Mouse (Mus musculus) CH12.LX (cell line): ENCODE data around the gene Edaradd. TPM values are rescaled to one million over a fixed set of nuclear protein-coding genes. Genes with fewer than 3 reads are reported as not detected.

Source experiments
- DNase-seq: peaks from one replicate; pipeline ENCODE4 v3.0.0-alpha.2; 2013; ENCODE audit errors: extremely low read depth
- H3K27ac ChIP-seq: 2 replicates; pipeline ENCODE4 v1.5.1; 2012; ENCODE audit warnings: low read depth, mild to moderate bottlenecking, control low read depth, moderate library complexity; ENCODE audit not compliant: insufficient read depth
- H3K27me3 ChIP-seq: replicated peaks from 2 replicates; pipeline ENCODE3; 2012; ENCODE audit warnings: inconsistent platforms
- H3K36me3 ChIP-seq, 2 experiments: replicated peaks in 1 of 2; 2 replicates each; pipeline versions ENCODE3 to v1.6.1; 2012; ENCODE audit warnings: inconsistent platforms in 1 of 2, low read length in 1 of 2, mild to moderate bottlenecking in 1 of 2, mixed read lengths in 1 of 2, moderate library complexity in 1 of 2; ENCODE audit not compliant: control insufficient read depth in 1 of 2, insufficient read depth in 1 of 2
- H3K4me1 ChIP-seq, 2 experiments: 2 replicates each; pipeline ENCODE4 v1.6.1; 2012; ENCODE audit warnings: inconsistent platforms in 1 of 2, moderate library complexity in 1 of 2; ENCODE audit not compliant: insufficient read depth in 2 of 2, control insufficient read depth in 1 of 2
- H3K4me2 ChIP-seq: 2 replicates; pipeline ENCODE4 v1.6.1; 2012; ENCODE audit warnings: low read depth, mild to moderate bottlenecking, control low read depth; ENCODE audit not compliant: poor library complexity, insufficient read depth, severe bottlenecking
- H3K4me3 ChIP-seq, 3 experiments: fragments of 150-350 bp in 1 of 3; sonication (generic) in 1 of 3; replicated peaks in 1 of 3; 2 replicates each; pipeline versions ENCODE3 to v1.5.1; 2011 to 2012; ENCODE audit warnings: low read depth in 2 of 3, low read length in 2 of 3, mild to moderate bottlenecking in 2 of 3, moderate library complexity in 2 of 3, control low read depth in 1 of 3, improper control_type of control experiment in 1 of 3, inconsistent platforms in 1 of 3, mixed read lengths in 1 of 3; ENCODE audit not compliant: poor library complexity in 1 of 3
- H3K79me2 ChIP-seq: replicated peaks from 2 replicates; pipeline ENCODE4 v1.6.1; 2012; ENCODE audit warnings: mild to moderate bottlenecking, moderate library complexity; ENCODE audit not compliant: control insufficient read depth, poor library complexity, insufficient read depth, severe bottlenecking; ENCODE audit errors: extremely low read depth
- H3K9ac ChIP-seq: 2 replicates; pipeline ENCODE4 v1.6.1; 2012; ENCODE audit warnings: low read depth, mild to moderate bottlenecking, control low read depth, moderate library complexity; ENCODE audit not compliant: insufficient read depth
- H3K9me3 ChIP-seq: replicated peaks from 2 replicates; pipeline ENCODE3; 2012; ENCODE audit warnings: low read length, inconsistent platforms, mixed read lengths
- CHD1 ChIP-seq: IDR thresholded peaks from 2 replicates; pipeline ENCODE4 v1.6.1; 2012; ENCODE audit warnings: low read depth, low read length, improper control_type of control experiment, inconsistent platforms
- CHD2 ChIP-seq: IDR thresholded peaks from 2 replicates; pipeline ENCODE4 v1.6.1; 2011; ENCODE audit warnings: low read length, improper control_type of control experiment
- CTCF ChIP-seq, 2 experiments: IDR thresholded peaks in 1 of 2; conservative IDR thresholded peaks in 1 of 2; 2 replicates each; pipeline ENCODE4 v1.5.1; 2011 to 2012; ENCODE audit warnings: low read depth in 2 of 2, low read length in 2 of 2, improper control_type of control experiment in 1 of 2, inconsistent platforms in 1 of 2, mild to moderate bottlenecking in 1 of 2, moderate library complexity in 1 of 2
- E2F4 ChIP-seq: IDR thresholded peaks from 2 replicates; pipeline ENCODE4 v1.6.1; 2011; ENCODE audit warnings: low read depth, low read length, improper control_type of control experiment; ENCODE audit not compliant: insufficient replicate concordance
- ELF1 ChIP-seq: IDR thresholded peaks from 2 replicates; pipeline ENCODE4 v1.6.1; 2014; ENCODE audit warnings: low read depth, mild to moderate bottlenecking, inconsistent platforms, low read length, improper control_type of control experiment
- ETS1 ChIP-seq: conservative IDR thresholded peaks from 2 replicates; pipeline ENCODE4 v1.6.1; 2012; ENCODE audit warnings: low read depth, mild to moderate bottlenecking, inconsistent platforms, low read length, improper control_type of control experiment, moderate library complexity
- GABPA ChIP-seq: IDR thresholded peaks from 2 replicates; pipeline ENCODE4 v1.6.1; 2012; ENCODE audit warnings: low read depth, low read length, improper control_type of control experiment, inconsistent platforms; ENCODE audit not compliant: insufficient replicate concordance
- HCFC1 ChIP-seq: IDR thresholded peaks from 2 replicates; pipeline ENCODE4 v1.6.1; 2012; ENCODE audit warnings: low read depth, mild to moderate bottlenecking, inconsistent platforms, low read length, improper control_type of control experiment
- IRF4 ChIP-seq: IDR thresholded peaks from 2 replicates; pipeline ENCODE4 v1.6.1; 2014; ENCODE audit warnings: low read depth, mild to moderate bottlenecking, inconsistent platforms, low read length, improper control_type of control experiment
- JUN ChIP-seq: IDR thresholded peaks from 2 replicates; pipeline ENCODE4 v1.6.1; 2011; ENCODE audit warnings: low read depth, mild to moderate bottlenecking, low read length, improper control_type of control experiment, moderate library complexity; ENCODE audit not compliant: insufficient read depth
- MAFK ChIP-seq: IDR thresholded peaks from 2 replicates; pipeline ENCODE4 v1.6.1; 2011; ENCODE audit warnings: low read length, improper control_type of control experiment; ENCODE audit not compliant: insufficient replicate concordance
- MAX ChIP-seq: IDR thresholded peaks from 2 replicates; pipeline ENCODE4 v1.6.1; 2011; ENCODE audit warnings: low read length, improper control_type of control experiment
- MAZ ChIP-seq: IDR thresholded peaks from 2 replicates; pipeline ENCODE4 v1.6.1; 2012; ENCODE audit warnings: low read depth, mild to moderate bottlenecking, inconsistent platforms, low read length, improper control_type of control experiment, moderate library complexity
- MEF2A ChIP-seq: IDR thresholded peaks from 2 replicates; pipeline ENCODE4 v1.6.1; 2014; ENCODE audit warnings: low read depth, mild to moderate bottlenecking, inconsistent platforms, low read length, improper control_type of control experiment, borderline replicate concordance
- MXI1 ChIP-seq: IDR thresholded peaks from 2 replicates; pipeline ENCODE4 v1.6.1; 2011; ENCODE audit warnings: mild to moderate bottlenecking, low read depth, low read length, improper control_type of control experiment
- MYC ChIP-seq: IDR thresholded peaks from 2 replicates; pipeline ENCODE4 v1.6.1; 2011; ENCODE audit warnings: low read depth, mild to moderate bottlenecking, improper control_type of control experiment, low read length
- NELFE ChIP-seq: IDR thresholded peaks from 2 replicates; pipeline ENCODE4 v1.6.1; 2011; ENCODE audit warnings: low read depth, low read length, improper control_type of control experiment
- NRF1 ChIP-seq: IDR thresholded peaks from 2 replicates; pipeline ENCODE4 v1.6.1; 2014; ENCODE audit warnings: low read depth, mild to moderate bottlenecking, inconsistent platforms, low read length, improper control_type of control experiment, moderate library complexity
- PAX5 ChIP-seq: IDR thresholded peaks from 2 replicates; pipeline ENCODE4 v1.6.1; 2012; ENCODE audit warnings: low read length, inconsistent platforms, mixed read lengths
- POLR2A ChIP-seq: IDR thresholded peaks from 2 replicates; pipeline ENCODE4 v1.6.1; 2011; ENCODE audit warnings: low read depth, mild to moderate bottlenecking, improper control_type of control experiment, low read length
- POLR2AphosphoS2 ChIP-seq: IDR thresholded peaks from 2 replicates; pipeline ENCODE4 v1.6.1; 2011; ENCODE audit warnings: low read depth, low read length, improper control_type of control experiment
- RAD21 ChIP-seq: IDR thresholded peaks from 2 replicates; pipeline ENCODE4 v1.6.1; 2011; ENCODE audit warnings: low read depth, mild to moderate bottlenecking, low read length, improper control_type of control experiment, moderate library complexity
- RCOR1 ChIP-seq: conservative IDR thresholded peaks from 2 replicates; pipeline ENCODE4 v1.6.1; 2012; ENCODE audit warnings: low read depth, mild to moderate bottlenecking, inconsistent platforms, low read length, improper control_type of control experiment
- SIN3A ChIP-seq: IDR thresholded peaks from 2 replicates; pipeline ENCODE4 v1.6.1; 2012; ENCODE audit warnings: low read length, improper control_type of control experiment, inconsistent platforms
- SMC3 ChIP-seq: IDR thresholded peaks from 2 replicates; pipeline ENCODE4 v1.6.1; 2011; ENCODE audit warnings: low read depth, low read length, improper control_type of control experiment
- TBP ChIP-seq: conservative IDR thresholded peaks from 2 replicates; pipeline ENCODE4 v1.6.1; 2011; ENCODE audit warnings: low read depth, low read length, improper control_type of control experiment
- TCF12 ChIP-seq: IDR thresholded peaks from 2 replicates; pipeline ENCODE4 v1.6.1; 2014; ENCODE audit warnings: low read depth, mild to moderate bottlenecking, inconsistent platforms, low read length, improper control_type of control experiment
- UBTF ChIP-seq: IDR thresholded peaks from 2 replicates; pipeline ENCODE4 v1.6.1; 2012; ENCODE audit warnings: low read depth, mild to moderate bottlenecking, inconsistent platforms, low read length, improper control_type of control experiment, moderate library complexity
- USF1 ChIP-seq: IDR thresholded peaks from 2 replicates; pipeline ENCODE4 v1.6.1; 2014; ENCODE audit warnings: low read depth, mild to moderate bottlenecking, inconsistent platforms, low read length, improper control_type of control experiment
- USF2 ChIP-seq: conservative IDR thresholded peaks from 2 replicates; pipeline ENCODE4 v1.6.1; 2011; ENCODE audit warnings: low read depth, low read length, improper control_type of control experiment
- ZKSCAN1 ChIP-seq: IDR thresholded peaks from 2 replicates; pipeline ENCODE4 v1.6.1; 2012; ENCODE audit warnings: low read depth, inconsistent platforms, low read length, improper control_type of control experiment, borderline replicate concordance
- ZNF384 ChIP-seq: IDR thresholded peaks from 2 replicates; pipeline ENCODE4 v1.6.1; 2012; ENCODE audit warnings: low read depth, low read length, improper control_type of control experiment, inconsistent platforms
- dilution Hi-C: fragments of 300-500 bp; cut with MboI; formaldehyde crosslinking; loops from 2 replicates; pipeline ENCODE4 v1.14.3; 2020; ENCODE audit warnings: low sequenced_read_pairs; ENCODE audit not compliant: extremely low pct_unique_long_range_greater_than_20kb, extremely low pct_ligation_motif_present
- in situ Hi-C: fragments of 300-500 bp; cut with MboI; formaldehyde crosslinking; loops from 3 replicates; pipeline ENCODE4 v1.14.3; 2019; ENCODE audit warnings: low sequenced_read_pairs, low pct_ligation_motif_present, low pct_unique_long_range_greater_than_20kb, mixed read lengths
- polyA plus RNA-seq: library from polyadenylated mRNA; unstranded; fragments of >175 nt; gene quantifications from 2 replicates; pipeline ENCODE4 v1.2.1, GENCODE M21; 2012; ENCODE audit warnings: low read depth; ENCODE audit not compliant: insufficient read length
- total RNA-seq, 2 experiments: library from RNA; depleted of rRNA; stranded (reverse); fragments of 300-350 nt in 1 of 2; fragments of >200 nt in 1 of 2; gene quantifications; 2 replicates each; pipeline ENCODE4 v1.2.3; 2012 to 2014

Edaradd gene
- total and polyA plus RNA-seq, 3 experiments: 0.16 to 0.68 (median 0.24) TPM

- peaks cover 10 to 23% of the 10 kb centered on the region in 2 experiments for H3K4me1 ChIP-seq
- no peak overlapping the region for H3K4me3 ChIP-seq
- no peak overlapping the region for H3K4me2 ChIP-seq
- TF ChIP-seq SMC3 (no peak), ZKSCAN1 (no peak)
- TF ChIP-seq, all 38 proteins: peak for 0
- Histone ChIP-seq H3K27ac (no peak overlapping the region), H3K9me3 (no peaks in the 10 kb centered on the region), H3K9ac (no peak overlapping the region), H3K36me3 (no peaks in the 10 kb centered on the region), H3K27me3 (no peaks in the 10 kb centered on the region), H3K79me2 (no peaks in the 10 kb centered on the region)
- in situ Hi-C loops: no loop called here
- dilution Hi-C loops: no loop called here
- DNase-seq: no peak
Observed at GRCm38 (mm10) chr13:12492515-12492914, 27.7 kb downstream of the Edaradd start.

- Histone ChIP-seq H3K36me3 (no peaks in the 10 kb centered on the region), H3K79me2 (no peaks in the 10 kb centered on the region), H3K9ac (peak overlapping the region; percentile 65), H3K4me3 (no peak overlapping the region), H3K9me3 (no peaks in the 10 kb centered on the region), H3K4me2 (peak overlapping the region; percentile 4; the same call in 1 of the 2 replicates), H3K27ac (peak overlapping the region; percentile 94), H3K4me1 (peaks cover 32 to 70% of the 10 kb centered on the region in 2 experiments), H3K27me3 (no peaks in the 10 kb centered on the region)
- dilution Hi-C loops: no loop called here
- peak; percentile 86 for DNase-seq
- in situ Hi-C loops: no loop called here
- TF ChIP-seq NRF1 (peak; percentile 39; the same call in 1 of the 2 replicates), UBTF (no peak; the same call in 1 of the 2 replicates), RCOR1 (no peak), ELF1 (peak; percentile 63), PAX5 (no peak), USF2 (no peak; the same call in 1 of the 2 replicates), TBP (peak; percentile 69), POLR2AphosphoS2 (no peak), IRF4 (peak; percentile 90), TCF12 (peak; percentile 74), MYC (peak; percentile 74; the same call in 1 of the 2 replicates), CHD2 (0 out of 2 replicates have a peak, but pooled peaks have one; percentile 40), POLR2A (peak; percentile 47), CTCF (conservative IDR thresholded peaks at IDR 0.05 in 1 of 2, IDR thresholded peaks at IDR 0.05 in 1 of 2; ENCODE audit: low read depth in 2 of 2, low read length in 2 of 2) (peak in 1 of 2 experiments; percentile 56; a peak in 2 of 4 replicates), MEF2A (peak; percentile 84), RAD21 (peak; percentile 36), SIN3A (peak; percentile 55; the same call in 1 of the 2 replicates), CHD1 (peak; percentile 99), ETS1 (peak; percentile 76), ZNF384 (no peak), MXI1 (peak; percentile 70), SMC3 (peak; percentile 61), NELFE (no peak; the same call in 1 of the 2 replicates), MAZ (0 out of 2 replicates have a peak, but pooled peaks have one; percentile 53), MAFK (no peak; the same call in 1 of the 2 replicates), USF1 (no peak; the same call in 1 of the 2 replicates), JUN (no peak), MAX (peak; percentile 81), HCFC1 (peak; percentile 43; the same call in 1 of the 2 replicates), GABPA (no peak), ZKSCAN1 (no peak), E2F4 (no peak)
Observed at GRCm38 (mm10) chr13:12485640-12486039, 34.6 kb downstream of the Edaradd start.
